Mouse (Mus musculus): ENCODE data around the gene Plp2.

GRCm38 (mm10) chrX:7675001-7675380 is 3.8 kb upstream of the Plp2 start:
- TF ChIP-seq MAX (IDR thresholded peaks at IDR 0.05; ENCODE audit: low read depth) (no peak), POLR2A (IDR thresholded peaks at IDR 0.05; ENCODE audit: insufficient read length, low read depth) (no peak), CEBPB (IDR thresholded peaks at IDR 0.05; ENCODE audit: insufficient read depth, poor library complexity, severe bottlenecking) (no peak), E2F4 (IDR thresholded peaks at IDR 0.05; ENCODE audit: insufficient read depth) (no peak), TCF12 (IDR thresholded peaks at IDR 0.05; ENCODE audit: insufficient read depth, poor library complexity, severe bottlenecking) (no peak)
